Mouse (Mus musculus) gastrocnemius, postnatal 36 days (tissue): ENCODE results near the gene Ppp3r2. TPM values are rescaled to one million over a fixed set of nuclear protein-coding genes. Genes with fewer than 3 reads are reported as not detected.

Experiments used
- total RNA-seq, 2 experiments: library from RNA; stranded (reverse); gene quantifications; 2 replicates each; pipeline ENCODE4 v1.2.3; 2021

Ppp3r2 gene
- total RNA-seq, 2 experiments from 2014 or later: not detected

Other genes starting within 250 kb of the Ppp3r2 start
- gene Acnat1, start 208.1 kb downstream of the Ppp3r2 start, total RNA-seq: not detected
- under 1 TPM in 1 of 2 experiments, not detected in 1; 0.28 TPM for gene Baat, start 175.5 kb downstream of the Ppp3r2 start, total RNA-seq
- 10 to 100 TPM; 29.1 to 30.7 TPM for gene Mrpl50, start 160.9 kb downstream of the Ppp3r2 start, total RNA-seq
- 1 to 10 TPM; 2.8 to 3.1 TPM for gene Zfp189, start 160.8 kb downstream of the Ppp3r2 start, total RNA-seq
- gene Aldob, start 132.5 kb downstream of the Ppp3r2 start, total RNA-seq: under 1 TPM in 1 of 2 experiments, not detected in 1; 0.20 TPM
- gene Tmem246, start 84.1 kb downstream of the Ppp3r2 start, total RNA-seq: 10 to 100 TPM; 29.6 to 30.5 TPM
- gene Rnf20, start 50.0 kb downstream of the Ppp3r2 start, total RNA-seq: 10 to 100 TPM; 23.3 to 27.7 TPM
- gene Grin3a, start 163.7 kb upstream of the Ppp3r2 start, total RNA-seq: under 1 TPM; 0.10 to 0.13 TPM